Mouse (Mus musculus) ES-E14 (cell line): ENCODE results near the gene Umps. TPM values are rescaled to one million over a fixed set of nuclear protein-coding genes. Genes with fewer than 3 reads are reported as not detected.

Source experiments
- DNase-seq: peaks from one replicate; pipeline ENCODE4 v3.0.0-alpha.2; 2013; ENCODE audit warnings: low read depth, low spot score
- H3K27ac ChIP-seq: 2 replicates; pipeline ENCODE4 v1.5.1; 2012; ENCODE audit warnings: low read depth, mild to moderate bottlenecking, low read length, moderate library complexity, mixed read lengths; ENCODE audit not compliant: poor library complexity, insufficient read depth, severe bottlenecking
- H3K36me3 ChIP-seq: 2 replicates; pipeline ENCODE4 v1.6.1; 2012; ENCODE audit warnings: mild to moderate bottlenecking, low read length, moderate library complexity, mixed read lengths; ENCODE audit not compliant: control insufficient read depth, poor library complexity, insufficient read depth, severe bottlenecking
- H3K4me1 ChIP-seq, 2 experiments: fragments of 150-350 bp in 1 of 2; sonication (generic) in 1 of 2; 2 replicates each; pipeline ENCODE4 v1.6.1; 2012; ENCODE audit warnings: low read length in 2 of 2, mild to moderate bottlenecking in 1 of 2, mixed read lengths in 1 of 2; ENCODE audit not compliant: control insufficient read depth in 2 of 2, insufficient read depth in 2 of 2, poor library complexity in 1 of 2
- H3K4me3 ChIP-seq, 2 experiments: fragments of 150-350 bp in 1 of 2; sonication (generic) in 1 of 2; 2 replicates each; pipeline ENCODE4 v1.5.1; 2012; ENCODE audit warnings: low read length in 2 of 2, low read depth in 1 of 2, mild to moderate bottlenecking in 1 of 2, mixed read lengths in 1 of 2; ENCODE audit not compliant: insufficient read depth in 1 of 2, poor library complexity in 1 of 2, severe bottlenecking in 1 of 2
- H3K9ac ChIP-seq: 2 replicates; pipeline ENCODE4 v1.6.1; 2012; ENCODE audit warnings: low read depth, mild to moderate bottlenecking, low read length, mixed read lengths; ENCODE audit not compliant: poor library complexity, insufficient read depth, severe bottlenecking
- H3K9me3 ChIP-seq: fragments of 150-350 bp; sonication (generic); 2 replicates; pipeline ENCODE4 v1.6.1; 2012; ENCODE audit warnings: low read depth, mild to moderate bottlenecking, low read length; ENCODE audit not compliant: control insufficient read depth, insufficient read depth
- CHD2 ChIP-seq: IDR thresholded peaks from 2 replicates; pipeline ENCODE4 v1.6.1; 2014; ENCODE audit warnings: mild to moderate bottlenecking, low read depth, low read length, inconsistent platforms
- HCFC1 ChIP-seq: IDR thresholded peaks from 2 replicates; pipeline ENCODE4 v1.6.1; 2012; ENCODE audit warnings: low read length, inconsistent platforms, borderline replicate concordance; ENCODE audit not compliant: insufficient read depth
- MAFK ChIP-seq: IDR thresholded peaks from 2 replicates; pipeline ENCODE4 v1.6.1; 2014; ENCODE audit warnings: mild to moderate bottlenecking, low read depth, low read length, inconsistent platforms; ENCODE audit not compliant: insufficient read depth
- ZC3H11A ChIP-seq: IDR thresholded peaks from 2 replicates; pipeline ENCODE4 v1.6.1; 2012; ENCODE audit warnings: low read depth, mild to moderate bottlenecking, inconsistent platforms, low read length, borderline replicate concordance
- ZNF384 ChIP-seq: IDR thresholded peaks from 2 replicates; pipeline ENCODE4 v1.6.1; 2012; ENCODE audit warnings: low read depth, low read length, inconsistent platforms
- in situ Hi-C, 2 experiments: fragments of 600-800 bp; cut with MboI; formaldehyde crosslinking; loops; one replicate each; pipeline ENCODE4 v1.15.1; 2025; ENCODE audit warnings: low sequenced_read_pairs in 2 of 2, inconsistent platforms in 1 of 2; ENCODE audit not compliant: unreplicated experiment in 2 of 2
- total RNA-seq: library from RNA; depleted of rRNA; stranded (reverse); fragments of 300-350 nt; gene quantifications from 2 replicates; pipeline ENCODE4 v1.2.3, GENCODE M21; 2012

Umps gene
- total RNA-seq, 1 experiment: 81.2 TPM

GRCm38 (mm10) chr16:33933411-33933810 lies 33.4 kb downstream of the Umps start:
- H3K4me3 ChIP-seq: no peak overlapping the region
- H3K9ac ChIP-seq: no peak overlapping the region
- no peak for DNase-seq
- in situ Hi-C loops: no loop called here
- TF ChIP-seq ZC3H11A: no peak
- TF ChIP-seq ZNF384: no peak
- no peaks in the 10 kb centered on the region for H3K4me1 ChIP-seq
- no peaks in the 10 kb centered on the region for H3K9me3 ChIP-seq
- no peaks in the 10 kb centered on the region; the same call in 1 of the 2 replicates for H3K36me3 ChIP-seq
- no peak overlapping the region for H3K27ac ChIP-seq

GRCm38 (mm10) chr16:33932126-33932525 lies 34.7 kb downstream of the Umps start:
- DNase-seq: no peak
- Histone ChIP-seq H3K4me1 (no peaks in the 10 kb centered on the region), H3K36me3 (no peaks in the 10 kb centered on the region; the same call in 1 of the 2 replicates), H3K4me3 (no peak overlapping the region), H3K9ac (no peak overlapping the region), H3K27ac (no peak overlapping the region; the same call in 1 of the 2 replicates), H3K9me3 (no peaks in the 10 kb centered on the region)
- in situ Hi-C loops: no loop called here
- no peak for TF ChIP-seq MAFK
- TF ChIP-seq CHD2: no peak
- no peak for TF ChIP-seq ZNF384
- TF ChIP-seq ZC3H11A: no peak
- TF ChIP-seq HCFC1: no peak

DNA sequence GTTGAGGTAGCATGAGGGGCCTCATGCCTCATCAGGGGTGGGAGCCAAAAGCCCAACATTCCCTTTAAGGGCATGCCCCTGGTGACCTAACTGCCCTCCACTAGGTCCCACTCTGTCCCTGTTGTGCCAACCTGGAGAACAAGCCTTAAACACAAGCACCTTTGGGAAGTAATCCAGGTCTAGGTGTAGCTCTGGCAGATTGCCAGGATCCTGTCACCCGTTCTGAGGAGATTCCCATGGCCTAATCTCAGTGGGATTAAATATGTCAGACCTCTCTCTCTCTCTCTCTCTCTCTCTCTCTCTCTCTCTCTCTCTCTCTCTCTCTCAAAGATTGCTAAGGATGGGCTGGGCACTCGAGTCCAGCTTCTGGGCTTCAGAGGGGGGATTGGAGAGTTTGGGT lies 35.2 kb downstream of the Umps start:
- Histone ChIP-seq H3K9ac (no peak overlapping the region), H3K4me1 (no peaks in the 10 kb centered on the region), H3K9me3 (no peaks in the 10 kb centered on the region), H3K27ac (no peak overlapping the region), H3K4me3 (no peak overlapping the region), H3K36me3 (no peaks in the 10 kb centered on the region; the same call in 1 of the 2 replicates)
- no peak for TF ChIP-seq MAFK
- TF ChIP-seq ZC3H11A: no peak
- TF ChIP-seq CHD2: no peak
- no peak for TF ChIP-seq HCFC1
- no peak for TF ChIP-seq ZNF384
- in situ Hi-C loops: no loop called here
- no peak for DNase-seq

DNA sequence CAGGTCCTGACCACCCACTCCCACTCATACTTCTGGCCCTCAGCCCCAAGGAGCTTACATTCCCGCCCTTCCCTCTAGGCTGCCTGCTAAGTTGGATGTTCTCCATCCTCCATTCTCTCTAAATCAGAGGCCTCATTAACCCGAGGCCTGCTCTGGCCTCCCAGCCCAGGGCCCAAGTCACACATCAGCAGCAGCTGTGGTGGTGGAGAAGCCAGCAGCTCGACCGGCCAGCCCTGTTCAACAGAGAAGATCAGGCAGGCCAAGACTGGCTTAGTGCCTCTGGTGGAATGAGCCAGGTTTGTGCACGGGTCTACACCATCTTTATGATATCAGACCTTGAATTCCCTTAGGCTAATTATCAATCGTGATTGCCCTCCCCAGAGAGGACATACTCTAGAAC lies 36.1 kb downstream of the Umps start:
- no peaks in the 10 kb centered on the region for H3K4me1 ChIP-seq
- no peaks in the 10 kb centered on the region for H3K9me3 ChIP-seq
- H3K4me3 ChIP-seq: no peak overlapping the region
- in situ Hi-C loops: no loop called here
- TF ChIP-seq MAFK: no peak
- TF ChIP-seq ZC3H11A: no peak
- no peak for TF ChIP-seq ZNF384
- TF ChIP-seq HCFC1: no peak
- no peak for TF ChIP-seq CHD2
- no peak for DNase-seq
- no peak overlapping the region for H3K27ac ChIP-seq
- H3K36me3 ChIP-seq: no peaks in the 10 kb centered on the region; the same call in 1 of the 2 replicates
- no peak overlapping the region for H3K9ac ChIP-seq

- H3K9ac ChIP-seq: no peak overlapping the region
- H3K9me3 ChIP-seq: no peaks in the 10 kb centered on the region
- no peaks in the 10 kb centered on the region for H3K4me1 ChIP-seq
- no peak for TF ChIP-seq HCFC1
- TF ChIP-seq ZNF384: no peak
- TF ChIP-seq ZC3H11A: no peak
- no peak overlapping the region for H3K4me3 ChIP-seq
- DNase-seq: no peak
- no peak overlapping the region for H3K27ac ChIP-seq
- in situ Hi-C loops: no loop called here
- H3K36me3 ChIP-seq: no peaks in the 10 kb centered on the region
Measured at GRCm38 (mm10) chr16:33928788-33929462, 37.9 kb downstream of the Umps start.
